Mouse (Mus musculus) limb, embryonic 15.5 days (tissue): ENCODE results near the gene Plcb2. TPM values are rescaled to one million over a fixed set of nuclear protein-coding genes. Genes with fewer than 3 reads are reported as not detected.
A peak's percentile ranks its signal among the peaks of the same experiment; 100 is the strongest.

Source experiments
- ATAC-seq: fragments of 200-750 bp; cut with Nextera tagmentation; 2 replicates; pipeline ENCODE4 v1.8.0; 2017; ENCODE audit warnings: low read depth, moderate TSS enrichment; ENCODE audit not compliant: insufficient number of reproducible peaks, low FRiP score, low TSS enrichment
- H3K27ac ChIP-seq: fragments of 300-500 bp; sonication (generic); 2 replicates; pipeline ENCODE4 v1.5.1; 2015; ENCODE audit warnings: moderate library complexity, mild to moderate bottlenecking, inconsistent platforms
- H3K27me3 ChIP-seq: fragments of 300-500 bp; sonication (generic); 2 replicates; pipeline ENCODE4 v1.6.1; 2015; ENCODE audit warnings: inconsistent platforms
- H3K36me3 ChIP-seq: fragments of 300-500 bp; sonication (generic); 2 replicates; pipeline ENCODE4 v1.6.1; 2015; ENCODE audit warnings: inconsistent platforms
- H3K4me1 ChIP-seq: fragments of 300-500 bp; sonication (generic); 2 replicates; pipeline ENCODE4 v1.6.1; 2015; ENCODE audit warnings: inconsistent platforms
- H3K4me2 ChIP-seq: fragments of 300-500 bp; sonication (generic); 2 replicates; pipeline ENCODE4 v1.6.1; 2015; ENCODE audit warnings: mild to moderate bottlenecking, inconsistent platforms
- H3K4me3 ChIP-seq: fragments of 300-500 bp; sonication (generic); 2 replicates; pipeline ENCODE4 v1.5.1; 2015; ENCODE audit warnings: mild to moderate bottlenecking, inconsistent platforms
- H3K9ac ChIP-seq: fragments of 300-500 bp; sonication (generic); 2 replicates; pipeline ENCODE4 v1.6.1; 2015; ENCODE audit warnings: inconsistent platforms
- H3K9me3 ChIP-seq: fragments of 300-500 bp; sonication (generic); 2 replicates; pipeline ENCODE4 v1.6.1; 2016; ENCODE audit warnings: inconsistent platforms
- WGBS: fragments of 180-500 bp; shearing (Covaris S2); methylation state at CpG from one replicate; pipeline ENCODE4 v1.1.7; 2015; 5-methylcytosine and 5-hydroxymethylcytosine counted together
- polyA plus RNA-seq: library from polyadenylated mRNA; unstranded; fragments of >200 nt; fragmentation: Nextera tagmentation; extraction: Ambion mirVana; gene quantifications from 2 replicates; pipeline ENCODE4 v1.2.1, GENCODE M21; 2015

The Plcb2 gene
- polyA plus RNA-seq, 1 experiment from 2014 or later: 1.4 TPM

GRCm38 (mm10) chr2:118659998-118660452, 68.2 kb downstream of the Plcb2 start:
- Histone ChIP-seq H3K4me3 (peak overlapping the region; percentile 39), H3K27me3 (peaks cover 8% of the 10 kb centered on the region; the same call in 1 of the 2 replicates), H3K36me3 (no peaks in the 10 kb centered on the region), H3K9ac (peak overlapping the region; percentile 11; the same call in 1 of the 2 replicates), H3K4me2 (peak overlapping the region; percentile 53), H3K27ac (no peak overlapping the region), H3K4me1 (peaks cover 42% of the 10 kb centered on the region), H3K9me3 (no peaks in the 10 kb centered on the region)
- WGBS: 4% methylated on average over 4 of the region's 4 CpGs
- no peak for ATAC-seq

GRCm38 (mm10) chr2:118659493-118659892, 68.7 kb downstream of the Plcb2 start:
- H3K4me2 ChIP-seq: peak overlapping the region; percentile 53; the same call in 1 of the 2 replicates
- peak overlapping the region; percentile 39 for H3K4me3 ChIP-seq
- WGBS: 81% methylated on average over 12 of the region's 12 CpGs

GRCm38 (mm10) chr2:118659077-118659476, 69.2 kb downstream of the Plcb2 start:
- no peak overlapping the region for H3K4me3 ChIP-seq
- peaks cover 39% of the 10 kb centered on the region for H3K4me1 ChIP-seq
- peak overlapping the region; percentile 69 for H3K27ac ChIP-seq
- 50% methylated on average over 1 of the region's 1 CpGs for WGBS
- H3K36me3 ChIP-seq: no peaks in the 10 kb centered on the region
- H3K9me3 ChIP-seq: no peaks in the 10 kb centered on the region
- no peak overlapping the region for H3K4me2 ChIP-seq
- ATAC-seq: 0 out of 2 replicates have a peak, but pooled peaks have one; percentile 16
- no peak overlapping the region for H3K9ac ChIP-seq
- peaks cover 4% of the 10 kb centered on the region; the same call in 1 of the 2 replicates for H3K27me3 ChIP-seq

More at GRCm38 (mm10) chr2:118659493-118659892, 68.7 kb downstream of the Plcb2 start:
- Histone ChIP-seq H3K27me3 (peaks cover 8% of the 10 kb centered on the region; the same call in 1 of the 2 replicates), H3K9me3 (no peaks in the 10 kb centered on the region), H3K4me1 (peaks cover 40% of the 10 kb centered on the region), H3K9ac (no peak overlapping the region), H3K27ac (no peak overlapping the region), H3K36me3 (no peaks in the 10 kb centered on the region)
- no peak for ATAC-seq

- H3K4me3 ChIP-seq: no peak overlapping the region
- peaks cover 33% of the 10 kb centered on the region for H3K4me1 ChIP-seq
- WGBS: 17% methylated on average over 4 of the region's 4 CpGs
- no peaks in the 10 kb centered on the region for H3K36me3 ChIP-seq
- H3K27me3 ChIP-seq: peaks cover 3% of the 10 kb centered on the region; the same call in 1 of the 2 replicates
- H3K9me3 ChIP-seq: no peaks in the 10 kb centered on the region
- no peak overlapping the region for H3K27ac ChIP-seq
- no peak for ATAC-seq
- no peak overlapping the region for H3K9ac ChIP-seq
- H3K4me2 ChIP-seq: no peak overlapping the region
These were observed 69.8 kb downstream of the Plcb2 start for GRCm38 (mm10) chr2:118658457-118658856.

Other genes with a start within 250 kb of the Plcb2 start
- gene Srp14, start 248.7 kb downstream of the Plcb2 start, polyA plus RNA-seq: 235 and 240 TPM in 2 replicates
- gene Bmf, start 178.8 kb downstream of the Plcb2 start, polyA plus RNA-seq: 3.8 and 5.9 TPM in 2 replicates
- 62.8 and 64.2 TPM in 2 replicates for gene Bub1b, start 130.2 kb downstream of the Plcb2 start, polyA plus RNA-seq
- 8.3 and 8.6 TPM in 2 replicates for gene Pak6, start 65.1 kb downstream of the Plcb2 start, polyA plus RNA-seq
- 0.05 TPM in 2 replicates for gene Ankrd63, start 24.5 kb downstream of the Plcb2 start, polyA plus RNA-seq
- gene Inafm2, start 17.3 kb upstream of the Plcb2 start, polyA plus RNA-seq: 18.1 and 19.8 TPM in 2 replicates
- 3.1 and 3.4 TPM in 2 replicates for gene Ccdc9b, start 34.2 kb upstream of the Plcb2 start, polyA plus RNA-seq
- gene Phgr1, start 44.3 kb upstream of the Plcb2 start, polyA plus RNA-seq: 2.7 and 3.8 TPM in 2 replicates
- 0.09 and 0.28 TPM in 2 replicates for gene Disp2, start 51.3 kb upstream of the Plcb2 start, polyA plus RNA-seq
- gene Knstrn, start 85.6 kb upstream of the Plcb2 start, polyA plus RNA-seq: 75.5 and 79.6 TPM in 2 replicates
- 66.7 and 70.7 TPM in 2 replicates for gene Ivd, start 133.5 kb upstream of the Plcb2 start, polyA plus RNA-seq
- 5.7 and 6.4 TPM in 2 replicates for gene Bahd1, start 171.9 kb upstream of the Plcb2 start, polyA plus RNA-seq
- gene Chst14, start 198.1 kb upstream of the Plcb2 start, polyA plus RNA-seq: 41.2 and 47.0 TPM in 2 replicates